Mouse (Mus musculus): ENCODE data around the gene Itln1. TPM values are rescaled to one million over a fixed set of nuclear protein-coding genes. Genes with fewer than 3 reads are reported as not detected.

Itln1 gene
- total RNA-seq, 1 experiment, result not detected

GRCm38 (mm10) chr1:171531367-171531766, 3.7 kb downstream of the Itln1 start:
- Histone ChIP-seq H3K9me3 (ENCODE audit: control insufficient read depth, insufficient read depth, low read depth, low read length) (no peaks in the 10 kb centered on the region), H3K4me3 (ENCODE audit: insufficient read depth in 1 of 2, low read depth in 1 of 2, low read length in 2 of 2, poor library complexity in 1 of 2, severe bottlenecking in 1 of 2) (no peak overlapping the region), H3K27ac (ENCODE audit: insufficient read depth, low read depth, low read length, poor library complexity, severe bottlenecking) (no peak overlapping the region), H3K9ac (ENCODE audit: insufficient read depth, low read depth, low read length, poor library complexity, severe bottlenecking) (no peak overlapping the region), H3K36me3 (ENCODE audit: control insufficient read depth, insufficient read depth, low read length, poor library complexity, severe bottlenecking) (no peaks in the 10 kb centered on the region), H3K4me1 (ENCODE audit: control insufficient read depth in 2 of 2, insufficient read depth in 2 of 2, low read length in 2 of 2, poor library complexity in 1 of 2) (no peaks in the 10 kb centered on the region)
- TF ChIP-seq MAFK (IDR thresholded peaks at IDR 0.05; ENCODE audit: insufficient read depth, low read depth, low read length), result no peak
- no peak for TF ChIP-seq ZC3H11A (IDR thresholded peaks at IDR 0.05; ENCODE audit: borderline replicate concordance, low read depth, low read length)
- no peak for TF ChIP-seq HCFC1 (IDR thresholded peaks at IDR 0.05; ENCODE audit: borderline replicate concordance, insufficient read depth, low read length)
- no peak for TF ChIP-seq ZNF384 (IDR thresholded peaks at IDR 0.05; ENCODE audit: low read depth, low read length)
- TF ChIP-seq CHD2 (IDR thresholded peaks at IDR 0.05; ENCODE audit: low read depth, low read length), result no peak
- in situ Hi-C loops (cut with MboI; ENCODE audit: low sequenced_read_pairs in 2 of 2, unreplicated experiment in 2 of 2), result no loop called here
- no peak for DNase-seq (ENCODE audit: low read depth, low spot score)

GRCm38 (mm10) chr1:171515557-171515956, 19.5 kb downstream of the Itln1 start:
- TF ChIP-seq CHD2 (IDR thresholded peaks at IDR 0.05; ENCODE audit: low read depth, low read length) (no peak), HCFC1 (IDR thresholded peaks at IDR 0.05; ENCODE audit: borderline replicate concordance, insufficient read depth, low read length) (no peak), ZC3H11A (IDR thresholded peaks at IDR 0.05; ENCODE audit: borderline replicate concordance, low read depth, low read length) (no peak), MAFK (IDR thresholded peaks at IDR 0.05; ENCODE audit: insufficient read depth, low read depth, low read length) (no peak), ZNF384 (IDR thresholded peaks at IDR 0.05; ENCODE audit: low read depth, low read length) (no peak)
- no peaks in the 10 kb centered on the region for H3K36me3 ChIP-seq (ENCODE audit: control insufficient read depth, insufficient read depth, low read length, poor library complexity, severe bottlenecking)
- no peak for DNase-seq (ENCODE audit: low read depth, low spot score)
- no peak overlapping the region for H3K4me3 ChIP-seq (ENCODE audit: insufficient read depth in 1 of 2, low read depth in 1 of 2, low read length in 2 of 2, poor library complexity in 1 of 2, severe bottlenecking in 1 of 2)
- no peaks in the 10 kb centered on the region for H3K4me1 ChIP-seq (ENCODE audit: control insufficient read depth in 2 of 2, insufficient read depth in 2 of 2, low read length in 2 of 2, poor library complexity in 1 of 2)
- no peaks in the 10 kb centered on the region for H3K9me3 ChIP-seq (ENCODE audit: control insufficient read depth, insufficient read depth, low read depth, low read length)
- H3K27ac ChIP-seq (ENCODE audit: insufficient read depth, low read depth, low read length, poor library complexity, severe bottlenecking), result no peak overlapping the region
- H3K9ac ChIP-seq (ENCODE audit: insufficient read depth, low read depth, low read length, poor library complexity, severe bottlenecking), result no peak overlapping the region
- in situ Hi-C loops (cut with MboI; ENCODE audit: low sequenced_read_pairs in 2 of 2, unreplicated experiment in 2 of 2), result no loop called here

GRCm38 (mm10) chr1:171515039-171515438, 20.1 kb downstream of the Itln1 start:
- no peak for TF ChIP-seq ZNF384 (IDR thresholded peaks at IDR 0.05; ENCODE audit: low read depth, low read length)
- no peak for DNase-seq (ENCODE audit: low read depth, low spot score)
- no peaks in the 10 kb centered on the region for H3K9me3 ChIP-seq (ENCODE audit: control insufficient read depth, insufficient read depth, low read depth, low read length)
- no peak overlapping the region for H3K27ac ChIP-seq (ENCODE audit: insufficient read depth, low read depth, low read length, poor library complexity, severe bottlenecking)
- H3K4me1 ChIP-seq (ENCODE audit: control insufficient read depth in 2 of 2, insufficient read depth in 2 of 2, low read length in 2 of 2, poor library complexity in 1 of 2), result no peaks in the 10 kb centered on the region
- no peaks in the 10 kb centered on the region for H3K36me3 ChIP-seq (ENCODE audit: control insufficient read depth, insufficient read depth, low read length, poor library complexity, severe bottlenecking)
- in situ Hi-C loops (cut with MboI; ENCODE audit: low sequenced_read_pairs in 2 of 2, unreplicated experiment in 2 of 2), result no loop called here
- H3K9ac ChIP-seq (ENCODE audit: insufficient read depth, low read depth, low read length, poor library complexity, severe bottlenecking), result no peak overlapping the region
- no peak overlapping the region for H3K4me3 ChIP-seq (ENCODE audit: insufficient read depth in 1 of 2, low read depth in 1 of 2, low read length in 2 of 2, poor library complexity in 1 of 2, severe bottlenecking in 1 of 2)

- in situ Hi-C loops (cut with MboI; ENCODE audit: low sequenced_read_pairs in 2 of 2, unreplicated experiment in 2 of 2), result no loop called here
- Histone ChIP-seq H3K9me3 (ENCODE audit: control insufficient read depth, insufficient read depth, low read depth, low read length) (no peaks in the 10 kb centered on the region), H3K36me3 (ENCODE audit: control insufficient read depth, insufficient read depth, low read length, poor library complexity, severe bottlenecking) (no peaks in the 10 kb centered on the region), H3K4me3 (ENCODE audit: insufficient read depth in 1 of 2, low read depth in 1 of 2, low read length in 2 of 2, poor library complexity in 1 of 2, severe bottlenecking in 1 of 2) (no peak overlapping the region), H3K9ac (ENCODE audit: insufficient read depth, low read depth, low read length, poor library complexity, severe bottlenecking) (no peak overlapping the region), H3K4me1 (ENCODE audit: control insufficient read depth in 2 of 2, insufficient read depth in 2 of 2, low read length in 2 of 2, poor library complexity in 1 of 2) (no peaks in the 10 kb centered on the region), H3K27ac (ENCODE audit: insufficient read depth, low read depth, low read length, poor library complexity, severe bottlenecking) (no peak overlapping the region)
- no peak for TF ChIP-seq HCFC1 (IDR thresholded peaks at IDR 0.05; ENCODE audit: borderline replicate concordance, insufficient read depth, low read length)
- TF ChIP-seq MAFK (IDR thresholded peaks at IDR 0.05; ENCODE audit: insufficient read depth, low read depth, low read length), result no peak
- no peak for TF ChIP-seq ZNF384 (IDR thresholded peaks at IDR 0.05; ENCODE audit: low read depth, low read length)
- no peak for TF ChIP-seq ZC3H11A (IDR thresholded peaks at IDR 0.05; ENCODE audit: borderline replicate concordance, low read depth, low read length)
- no peak for TF ChIP-seq CHD2 (IDR thresholded peaks at IDR 0.05; ENCODE audit: low read depth, low read length)
- no peak for DNase-seq (ENCODE audit: low read depth, low spot score)
Observed at GRCm38 (mm10) chr1:171513760-171514159, 21.3 kb downstream of the Itln1 start.

- no peaks in the 10 kb centered on the region for H3K36me3 ChIP-seq (ENCODE audit: control insufficient read depth, insufficient read depth, low read length, poor library complexity, severe bottlenecking)
- no peaks in the 10 kb centered on the region for H3K9me3 ChIP-seq (ENCODE audit: control insufficient read depth, insufficient read depth, low read depth, low read length)
- in situ Hi-C loops (cut with MboI; ENCODE audit: low sequenced_read_pairs in 2 of 2, unreplicated experiment in 2 of 2), result no loop called here
- TF ChIP-seq ZNF384 (IDR thresholded peaks at IDR 0.05; ENCODE audit: low read depth, low read length) (no peak), CHD2 (IDR thresholded peaks at IDR 0.05; ENCODE audit: low read depth, low read length) (no peak), HCFC1 (IDR thresholded peaks at IDR 0.05; ENCODE audit: borderline replicate concordance, insufficient read depth, low read length) (no peak), MAFK (IDR thresholded peaks at IDR 0.05; ENCODE audit: insufficient read depth, low read depth, low read length) (no peak), ZC3H11A (IDR thresholded peaks at IDR 0.05; ENCODE audit: borderline replicate concordance, low read depth, low read length) (no peak)
- DNase-seq (ENCODE audit: low read depth, low spot score), result no peak
- no peaks in the 10 kb centered on the region for H3K4me1 ChIP-seq (ENCODE audit: control insufficient read depth in 2 of 2, insufficient read depth in 2 of 2, low read length in 2 of 2, poor library complexity in 1 of 2)
- no peak overlapping the region for H3K27ac ChIP-seq (ENCODE audit: insufficient read depth, low read depth, low read length, poor library complexity, severe bottlenecking)
- H3K9ac ChIP-seq (ENCODE audit: insufficient read depth, low read depth, low read length, poor library complexity, severe bottlenecking), result no peak overlapping the region
- no peak overlapping the region for H3K4me3 ChIP-seq (ENCODE audit: insufficient read depth in 1 of 2, low read depth in 1 of 2, low read length in 2 of 2, poor library complexity in 1 of 2, severe bottlenecking in 1 of 2)
Observed at GRCm38 (mm10) chr1:171513234-171513633, 21.9 kb downstream of the Itln1 start.

Measured in ES-E14 (cell line).